Mouse (Mus musculus) embryonic fibroblast, embryonic 13.5 days (primary cell): ENCODE data around the gene Cdc73. TPM values are rescaled to one million over a fixed set of nuclear protein-coding genes. Genes with fewer than 3 reads are reported as not detected.
"Not testable (repeated sequence)": the region's sequence is repeated elsewhere in the genome, so short reads cannot be mapped to it uniquely, and the experiment has no call there.

Experiments
- H3K27ac ChIP-seq: 2 replicates; pipeline ENCODE4 v1.5.1; 2012; ENCODE audit warnings: low read length, control low read depth, inconsistent platforms; ENCODE audit not compliant: insufficient read depth
- H3K4me1 ChIP-seq: 2 replicates; pipeline ENCODE4 v1.6.1; 2011; ENCODE audit warnings: low read length; ENCODE audit not compliant: control insufficient read depth, insufficient read depth
- H3K4me3 ChIP-seq: 2 replicates; pipeline ENCODE4 v1.5.1; 2011; ENCODE audit warnings: mild to moderate bottlenecking, control low read depth, low read length; ENCODE audit not compliant: insufficient read depth
- CTCF ChIP-seq: IDR thresholded peaks from 2 replicates; pipeline ENCODE4 v1.5.1; 2011; ENCODE audit warnings: mild to moderate bottlenecking, control low read depth, low read length, moderate library complexity, borderline replicate concordance; ENCODE audit not compliant: insufficient read depth
- POLR2A ChIP-seq: IDR thresholded peaks from 2 replicates; pipeline ENCODE4 v1.6.1; 2011; ENCODE audit warnings: low read depth, mild to moderate bottlenecking, control low read depth, low read length, moderate library complexity
- polyA plus RNA-seq: library from polyadenylated mRNA; stranded (reverse); fragments of >200 nt; gene quantifications from 2 replicates; pipeline ENCODE4 v1.2.4, GENCODE M21; 2011; ENCODE audit warnings: low read depth; ENCODE audit not compliant: missing spikeins, insufficient read length

The Cdc73 gene
- polyA plus RNA-seq, 1 experiment, result 74.3 TPM

DNA sequence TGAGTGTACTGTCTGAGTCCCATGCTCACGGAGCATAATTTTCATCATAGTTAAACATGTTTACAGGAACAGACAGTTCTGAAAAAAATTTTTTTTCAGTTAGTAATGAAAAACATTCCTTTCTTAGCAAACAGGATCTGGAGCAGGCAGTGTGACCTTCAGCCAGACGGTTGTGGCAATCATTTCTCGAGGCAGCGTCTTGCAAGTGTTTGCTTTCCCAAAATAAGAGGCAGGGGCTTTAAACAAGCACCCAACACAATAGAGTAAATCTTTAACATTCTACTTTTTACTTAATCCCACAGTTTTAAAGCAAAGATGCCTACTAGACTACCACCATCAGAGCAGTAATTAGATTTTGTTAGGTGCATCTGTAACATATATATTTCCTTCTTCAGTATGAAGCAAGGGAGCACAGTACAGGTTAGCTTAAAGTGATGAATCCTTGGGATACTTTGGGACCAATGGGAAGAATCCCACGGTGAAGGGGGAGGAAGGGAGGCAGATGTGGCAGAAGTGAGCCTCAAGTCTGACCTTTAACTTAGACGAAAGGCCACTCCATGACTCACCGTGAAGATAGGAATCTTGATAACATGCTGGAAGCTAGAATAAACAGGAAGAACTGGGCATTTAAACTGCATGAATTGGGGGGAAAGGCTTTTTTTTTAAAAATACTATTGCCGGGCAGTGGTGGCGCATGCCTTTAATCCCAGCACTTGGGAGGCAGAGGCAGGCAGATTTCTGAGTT, 25.2 kb upstream of the Cdc73 start:
- no peak overlapping the region for H3K4me3 ChIP-seq
- H3K27ac ChIP-seq, result no peak overlapping the region
- no peaks in the 10 kb centered on the region for H3K4me1 ChIP-seq
- TF ChIP-seq CTCF (no peak), POLR2A (no peak)

DNA sequence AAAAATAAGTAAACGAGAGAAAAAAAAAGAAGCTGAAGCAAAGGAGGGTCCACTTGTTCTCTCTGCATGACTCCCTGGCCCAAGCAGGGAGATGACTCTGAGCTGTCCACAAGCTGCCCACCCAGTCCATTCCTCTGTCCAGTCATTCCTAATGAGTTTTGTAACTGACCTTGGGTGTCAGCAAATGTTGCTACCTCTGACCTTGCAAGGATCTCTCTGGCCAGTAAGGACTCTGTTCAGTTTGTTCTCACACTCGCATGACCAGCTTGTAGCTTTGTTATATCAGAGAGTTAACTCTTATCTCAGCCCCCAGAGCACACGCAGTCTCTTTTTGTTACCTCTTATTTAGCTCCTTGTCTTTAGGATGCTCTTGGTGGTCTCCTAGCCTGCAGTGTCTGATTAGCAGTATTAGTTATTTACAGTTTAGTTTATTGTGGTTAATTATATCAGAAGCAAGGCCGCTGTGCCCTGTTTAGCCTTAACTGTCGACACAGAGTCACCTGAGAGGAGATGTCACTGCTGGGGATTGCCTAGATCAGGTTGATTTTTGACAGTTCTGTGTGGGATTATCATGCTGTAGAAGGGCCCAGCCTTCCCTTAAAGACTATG, 21.9 kb upstream of the Cdc73 start:
- TF ChIP-seq CTCF, result no peak
- no peak for TF ChIP-seq POLR2A
- Histone ChIP-seq H3K4me3 (no peak overlapping the region), H3K4me1 (no peaks in the 10 kb centered on the region)

DNA sequence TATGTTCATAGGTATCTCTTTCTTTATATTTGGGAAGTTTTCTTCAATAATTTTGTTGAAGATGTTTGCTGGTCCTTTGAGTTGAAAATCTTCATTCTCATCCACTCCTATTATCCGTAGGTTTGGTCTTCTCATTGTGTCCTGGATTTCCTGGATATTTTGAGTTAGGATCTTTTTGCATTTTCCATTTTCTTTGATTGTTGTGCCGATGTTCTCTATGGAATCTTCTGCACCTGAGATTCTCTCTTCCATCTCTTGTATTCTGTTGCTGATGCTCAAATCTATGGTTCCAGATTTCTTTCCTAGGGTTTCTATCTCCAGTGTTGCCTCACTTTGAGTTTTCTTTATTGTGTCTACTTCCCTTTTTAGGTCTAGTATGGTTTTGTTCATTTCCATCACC, 13.3 kb upstream of the Cdc73 start, which contains the start of gene Glrx2:
Gene Glrx2 (plus strand): TSS at position 301 of the 400 bp plus-strand sequence.
- not testable (repeated sequence) for H3K4me3 ChIP-seq, H3K4me1 ChIP-seq, H3K27ac ChIP-seq

More for the DNA sequence above, 21.9 kb upstream of the Cdc73 start:
- no peak overlapping the region for H3K27ac ChIP-seq

DNA sequence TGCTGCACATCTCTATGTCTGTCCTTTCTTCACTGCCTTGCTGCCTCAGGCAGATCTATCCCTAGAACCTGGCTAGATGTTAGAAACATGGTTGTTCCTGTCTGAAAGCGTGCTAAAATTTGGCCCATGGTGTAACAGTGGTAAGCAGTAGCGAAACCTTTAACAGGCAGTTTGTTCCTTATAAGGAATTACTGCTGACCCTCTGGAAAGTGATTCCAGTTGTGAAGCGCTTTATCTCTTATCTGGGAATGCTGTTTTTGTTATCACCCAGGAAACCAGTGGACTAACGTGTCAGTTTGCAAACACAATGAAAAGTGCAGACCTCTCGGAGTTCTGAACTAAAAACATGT, 7.9 kb upstream of the Cdc73 start:
- H3K4me1 ChIP-seq, result no peaks in the 10 kb centered on the region
- TF ChIP-seq CTCF (no peak), POLR2A (no peak)
- no peak overlapping the region for H3K4me3 ChIP-seq
- H3K27ac ChIP-seq, result no peak overlapping the region

DNA sequence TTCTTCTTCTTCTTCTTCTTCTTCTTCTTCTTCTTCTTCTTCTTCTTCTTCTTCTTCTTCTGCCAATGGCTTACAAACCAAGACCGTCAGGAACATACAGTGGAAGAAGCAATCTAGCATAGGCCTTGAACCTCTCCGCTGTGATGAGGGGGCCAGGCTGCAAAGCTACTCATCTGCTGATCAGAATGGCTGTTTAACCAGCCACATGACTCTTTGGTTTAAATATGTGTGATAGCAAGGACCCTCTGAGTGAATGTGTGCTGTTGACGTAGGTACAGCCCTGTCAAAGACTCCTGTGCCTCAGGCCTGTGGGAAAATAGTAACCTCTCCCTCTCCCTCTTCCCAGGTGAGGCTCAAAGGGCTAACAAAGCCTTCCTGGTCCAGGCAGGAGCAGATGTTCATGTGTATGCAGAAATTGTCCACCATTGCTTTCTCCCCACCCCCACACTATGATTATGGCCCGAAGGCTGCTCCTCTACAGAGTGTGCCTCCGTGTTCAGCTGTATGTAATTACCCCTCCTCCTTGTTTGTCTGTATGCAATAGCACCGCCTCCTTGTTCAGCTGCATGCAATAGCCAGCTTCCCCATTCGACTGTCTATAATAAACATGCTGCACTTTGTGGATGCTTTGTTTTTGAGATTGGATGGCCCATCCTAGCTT, 7.4 kb upstream of the Cdc73 start:
- Histone ChIP-seq H3K4me3 (no peak overlapping the region), H3K27ac (no peak overlapping the region), H3K4me1 (no peaks in the 10 kb centered on the region)
- TF ChIP-seq POLR2A (no peak), CTCF (no peak)

DNA sequence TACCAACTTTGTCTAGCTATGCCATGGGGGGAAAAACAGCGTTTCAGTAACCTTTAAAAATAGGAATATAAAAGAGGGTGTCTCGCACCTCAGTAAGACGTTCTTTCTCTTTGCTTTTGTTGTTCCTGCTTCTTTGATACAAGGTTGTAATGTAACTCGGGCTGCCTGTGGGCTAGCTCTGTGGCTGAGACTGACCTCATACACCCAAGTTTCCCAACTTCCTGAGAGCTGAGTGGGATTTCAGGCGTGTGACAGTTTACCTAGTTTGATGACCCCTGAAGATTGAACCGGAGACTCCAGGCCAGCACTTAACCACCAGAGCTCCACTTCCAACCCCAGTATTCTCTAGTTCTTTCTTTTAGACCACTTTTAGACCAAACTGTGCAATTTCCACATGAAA, 5.7 kb upstream of the Cdc73 start:
- TF ChIP-seq CTCF (no peak), POLR2A (no peak)
- Histone ChIP-seq H3K4me3 (no peak overlapping the region), H3K27ac (no peak overlapping the region), H3K4me1 (no peaks in the 10 kb centered on the region)

DNA sequence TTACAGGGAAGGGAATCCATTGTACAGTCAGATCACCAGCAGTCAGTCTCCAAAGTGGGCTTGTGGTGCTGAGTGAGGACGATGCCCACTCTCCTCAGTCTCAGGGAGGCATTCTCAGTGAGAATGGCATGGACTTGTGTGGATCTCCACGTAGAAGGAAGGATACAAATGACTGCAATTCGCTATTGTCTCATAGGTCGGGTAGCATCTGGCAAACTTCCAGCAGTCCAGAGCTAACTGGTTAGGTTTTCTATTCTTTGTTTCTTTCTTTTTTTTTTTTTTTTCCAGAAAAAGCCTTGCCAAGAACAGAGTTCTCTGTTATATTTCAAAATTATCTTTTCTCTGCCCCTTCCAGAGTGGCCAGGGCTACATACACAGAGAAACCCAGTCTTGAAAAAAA, 4.3 kb upstream of the Cdc73 start:
- Histone ChIP-seq H3K27ac (no peak overlapping the region), H3K4me3 (no peak overlapping the region), H3K4me1 (peaks cover 3% of the 10 kb centered on the region; the same call in 1 of the 2 replicates)
- TF ChIP-seq POLR2A (no peak), CTCF (no peak)

DNA sequence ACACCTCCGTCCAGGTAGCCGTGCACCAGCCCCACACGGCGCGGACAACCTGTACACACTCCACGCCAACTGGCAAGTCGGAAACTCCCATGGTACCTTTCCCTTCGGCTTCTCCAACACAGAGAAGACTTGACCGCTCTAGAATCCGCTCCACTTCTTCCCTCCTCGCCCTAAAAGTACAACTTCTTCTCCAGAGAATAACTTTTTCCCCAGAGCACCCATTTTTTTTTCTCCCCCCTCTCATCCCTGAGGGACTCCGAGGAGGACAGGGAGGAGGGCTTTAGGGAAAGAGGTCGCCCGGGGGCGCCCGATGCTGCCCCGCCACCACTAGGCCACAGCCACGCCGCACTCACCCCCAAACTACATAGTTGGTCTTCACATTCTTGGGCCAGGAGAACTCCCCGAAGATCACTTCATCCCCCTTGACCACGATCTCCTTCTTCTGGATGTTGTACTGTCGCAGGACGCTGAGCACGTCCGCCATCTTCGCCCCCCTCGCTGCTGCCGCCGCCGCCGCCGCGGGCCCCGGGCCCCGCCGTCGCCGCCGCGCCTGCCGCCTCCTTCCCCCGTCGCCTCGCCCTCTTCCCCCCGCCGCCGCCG, 452 bp downstream of the Cdc73 start:
- Histone ChIP-seq H3K4me3 (peak overlapping the region; percentile 99), H3K27ac (peak overlapping the region; percentile 88), H3K4me1 (peaks cover 3% of the 10 kb centered on the region; the same call in 1 of the 2 replicates)
- no peak for TF ChIP-seq CTCF
- no peak; the same call in 1 of the 2 replicates for TF ChIP-seq POLR2A

DNA sequence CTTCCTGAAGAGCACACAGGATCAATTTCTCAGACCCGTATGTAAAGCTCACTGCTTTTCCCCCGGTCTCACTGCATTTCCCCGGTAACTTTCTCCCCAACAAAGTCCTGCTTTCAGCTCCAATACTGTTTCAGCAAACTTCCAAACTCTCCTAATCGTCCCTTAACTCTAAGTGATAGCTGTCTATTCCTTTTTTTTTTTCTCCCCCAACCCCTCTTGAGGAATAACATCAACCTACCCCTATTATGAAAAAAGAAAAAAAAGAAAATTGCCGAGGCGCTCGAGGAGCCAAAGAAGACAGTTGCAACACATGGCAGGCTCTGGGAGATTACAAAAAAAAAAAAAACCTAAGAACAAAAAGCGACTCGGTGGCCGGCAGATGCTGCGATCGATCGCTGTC, 957 bp downstream of the Cdc73 start:
- TF ChIP-seq POLR2A (no peak), CTCF (no peak)
- peak overlapping the region; percentile 99 for H3K4me3 ChIP-seq
- H3K4me1 ChIP-seq, result peaks cover 3% of the 10 kb centered on the region; the same call in 1 of the 2 replicates
- H3K27ac ChIP-seq, result no peak overlapping the region

DNA sequence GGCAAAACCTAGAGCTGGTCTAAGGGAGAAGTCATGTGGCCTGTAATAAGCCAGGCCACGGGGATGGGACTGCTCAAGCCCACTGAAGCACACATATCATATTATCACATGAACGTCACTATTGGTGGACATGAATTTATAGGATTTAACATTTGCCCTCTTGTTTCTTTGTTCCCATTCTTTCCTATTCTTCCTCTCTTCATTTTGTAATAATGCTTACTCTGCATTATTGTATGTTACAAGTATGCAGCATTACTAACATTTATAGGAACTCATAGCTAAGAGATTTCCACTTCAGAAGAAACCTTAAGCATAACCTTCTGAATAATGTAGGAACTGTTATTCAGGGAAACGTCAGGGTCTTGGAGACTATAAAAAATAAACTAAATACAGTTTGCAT, 17.8 kb downstream of the Cdc73 start:
- Histone ChIP-seq H3K4me3 (no peak overlapping the region), H3K27ac (no peak overlapping the region), H3K4me1 (no peaks in the 10 kb centered on the region)
- no peak for TF ChIP-seq POLR2A
- no peak for TF ChIP-seq CTCF
